Mouse (Mus musculus) hindbrain, embryonic 15.5 days (tissue): ENCODE results near the gene Prkcg. TPM values are rescaled to one million over a fixed set of nuclear protein-coding genes. Genes with fewer than 3 reads are reported as not detected.

Experiments
- ATAC-seq: fragments of 200-750 bp; cut with Nextera tagmentation; 2 replicates; pipeline ENCODE4 v1.8.0; 2017; ENCODE audit warnings: low read depth, moderate number of reproducible peaks, moderate TSS enrichment; ENCODE audit not compliant: low FRiP score
- H3K27ac ChIP-seq: fragments of 300-500 bp; sonication (generic); replicated peaks from 2 replicates; pipeline ENCODE4 v1.5.1; 2015; ENCODE audit warnings: mild to moderate bottlenecking, inconsistent platforms
- H3K27me3 ChIP-seq: fragments of 300-500 bp; sonication (generic); 2 replicates; pipeline ENCODE4 v1.6.1; 2015; ENCODE audit warnings: control low read depth, inconsistent platforms
- H3K36me3 ChIP-seq: fragments of 300-500 bp; sonication (generic); 2 replicates; pipeline ENCODE4 v1.6.1; 2015; ENCODE audit warnings: control low read depth, inconsistent platforms
- H3K4me1 ChIP-seq: fragments of 300-500 bp; sonication (generic); replicated peaks from 2 replicates; pipeline ENCODE4 v1.6.1; 2015; ENCODE audit warnings: control low read depth, inconsistent platforms
- H3K4me2 ChIP-seq: fragments of 300-500 bp; sonication (generic); 2 replicates; pipeline ENCODE4 v1.6.1; 2015; ENCODE audit warnings: moderate library complexity, mild to moderate bottlenecking, inconsistent platforms
- H3K4me3 ChIP-seq: fragments of 300-500 bp; sonication (generic); 2 replicates; pipeline ENCODE4 v1.5.1; 2015; ENCODE audit warnings: mild to moderate bottlenecking, inconsistent platforms
- H3K9ac ChIP-seq: fragments of 300-500 bp; sonication (generic); 2 replicates; pipeline ENCODE4 v1.6.1; 2015; ENCODE audit warnings: inconsistent platforms
- H3K9me3 ChIP-seq: fragments of 300-500 bp; sonication (generic); 2 replicates; pipeline ENCODE4 v1.6.1; 2016; ENCODE audit warnings: control low read depth, inconsistent platforms
- WGBS: fragments of 180-500 bp; shearing (Covaris S2); methylation state at CpG from one replicate; pipeline ENCODE4 v1.1.7; 2015; 5-methylcytosine and 5-hydroxymethylcytosine counted together
- polyA plus RNA-seq: library from polyadenylated mRNA; unstranded; fragments of >200 nt; fragmentation: Nextera tagmentation; extraction: Ambion mirVana; gene quantifications from 2 replicates; pipeline ENCODE4 v1.2.1, GENCODE M21; 2015

Gene Prkcg
- polyA plus RNA-seq, 1 experiment from 2014 or later = 2.1 TPM

GRCm38 (mm10) chr7:3347366-3348287 is 58.6 kb downstream of the Prkcg start:
- no peak for ATAC-seq
- Histone ChIP-seq H3K4me2 (no peak overlapping the region), H3K9ac (no peak overlapping the region), H3K4me1 (no peaks in the 10 kb centered on the region), H3K9me3 (no peaks in the 10 kb centered on the region), H3K36me3 (peaks cover 42% of the 10 kb centered on the region), H3K27me3 (no peaks in the 10 kb centered on the region), H3K27ac (no peak overlapping the region; the same call in 1 of the 2 replicates), H3K4me3 (no peak overlapping the region)
- 38% methylated on average over 20 of the region's 20 CpGs for WGBS

GRCm38 (mm10) chr7:3348326-3348725 is 59.3 kb downstream of the Prkcg start:
- no peak overlapping the region for H3K4me3 ChIP-seq
- 60% methylated on average over 5 of the region's 5 CpGs for WGBS
- H3K27ac ChIP-seq = no peak overlapping the region
- no peak overlapping the region for H3K4me2 ChIP-seq
- no peak for ATAC-seq
- no peaks in the 10 kb centered on the region for H3K4me1 ChIP-seq
- no peak overlapping the region for H3K9ac ChIP-seq
- H3K27me3 ChIP-seq = no peaks in the 10 kb centered on the region
- no peaks in the 10 kb centered on the region for H3K9me3 ChIP-seq
- peaks cover 42% of the 10 kb centered on the region for H3K36me3 ChIP-seq

- Histone ChIP-seq H3K9ac (no peak overlapping the region), H3K4me3 (no peak overlapping the region), H3K27me3 (no peaks in the 10 kb centered on the region), H3K27ac (no peak overlapping the region), H3K4me1 (no peaks in the 10 kb centered on the region), H3K36me3 (peaks cover 43% of the 10 kb centered on the region), H3K9me3 (no peaks in the 10 kb centered on the region), H3K4me2 (no peak overlapping the region)
- 94% methylated on average over 9 of the region's 9 CpGs for WGBS
- no peak for ATAC-seq
Observed at GRCm38 (mm10) chr7:3349775-3350174, 60.8 kb downstream of the Prkcg start.

DNA sequence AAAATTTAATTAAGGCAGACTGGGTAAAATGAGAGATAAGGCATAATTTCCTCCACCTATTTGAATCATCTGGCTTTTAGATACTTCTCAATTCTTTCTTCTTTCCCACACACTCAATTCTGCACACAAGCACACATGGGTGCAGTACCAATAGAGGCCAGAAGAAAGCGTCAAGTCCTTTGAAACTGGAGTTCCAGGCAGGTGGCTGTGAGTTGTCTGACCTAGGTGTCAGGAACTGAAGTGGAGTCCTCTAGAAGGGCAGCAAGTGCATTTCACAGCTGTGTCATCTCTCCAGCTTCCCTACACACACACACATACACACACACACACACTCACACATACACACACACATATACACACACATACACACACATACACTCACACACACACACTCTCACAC is 62.6 kb downstream of the Prkcg start:
- H3K27ac ChIP-seq = no peak overlapping the region
- no peaks in the 10 kb centered on the region for H3K4me1 ChIP-seq
- H3K27me3 ChIP-seq = no peaks in the 10 kb centered on the region
- no peak overlapping the region for H3K4me3 ChIP-seq
- 95% methylated on average over 1 of the region's 1 CpGs for WGBS
- ATAC-seq = no peak
- no peak overlapping the region for H3K9ac ChIP-seq
- no peak overlapping the region for H3K4me2 ChIP-seq
- peaks cover 38% of the 10 kb centered on the region for H3K36me3 ChIP-seq
- H3K9me3 ChIP-seq = no peaks in the 10 kb centered on the region

- WGBS = 87% methylated on average over 6 of the region's 6 CpGs
- Histone ChIP-seq H3K9ac (no peak overlapping the region), H3K27me3 (no peaks in the 10 kb centered on the region), H3K36me3 (peaks cover 40% of the 10 kb centered on the region), H3K9me3 (no peaks in the 10 kb centered on the region), H3K4me3 (no peak overlapping the region), H3K4me2 (no peak overlapping the region), H3K4me1 (no peaks in the 10 kb centered on the region), H3K27ac (no peak overlapping the region)
- ATAC-seq = no peak
Observed at GRCm38 (mm10) chr7:3354850-3355249, 65.9 kb downstream of the Prkcg start.

DNA sequence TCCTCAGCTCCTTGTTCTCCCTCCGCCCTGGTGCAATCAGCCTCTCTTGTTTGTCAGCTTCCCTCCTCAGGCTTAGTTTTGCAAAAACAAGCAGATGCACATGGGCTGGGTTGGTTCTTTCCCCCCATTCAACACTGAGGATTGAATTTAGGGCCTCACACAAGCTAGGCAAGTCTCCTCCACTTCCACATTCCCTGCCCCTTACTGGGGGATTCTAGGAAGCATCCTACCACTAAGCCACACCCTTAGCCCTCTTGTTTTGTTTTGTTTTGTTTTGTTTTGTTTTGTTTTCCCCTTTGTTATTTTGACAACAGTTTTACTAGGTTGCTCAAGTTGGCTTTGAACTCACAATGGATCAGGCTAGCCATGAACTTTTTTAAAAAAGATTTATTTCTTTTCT is 71.7 kb downstream of the Prkcg start:
- no peak for ATAC-seq
- Histone ChIP-seq H3K27me3 (no peaks in the 10 kb centered on the region), H3K4me1 (no peaks in the 10 kb centered on the region), H3K9ac (no peak overlapping the region), H3K9me3 (no peaks in the 10 kb centered on the region), H3K4me2 (no peak overlapping the region), H3K27ac (no peak overlapping the region), H3K4me3 (no peak overlapping the region), H3K36me3 (peaks cover 38% of the 10 kb centered on the region)
- WGBS = 82% methylated on average over 1 of the region's 1 CpGs

DNA sequence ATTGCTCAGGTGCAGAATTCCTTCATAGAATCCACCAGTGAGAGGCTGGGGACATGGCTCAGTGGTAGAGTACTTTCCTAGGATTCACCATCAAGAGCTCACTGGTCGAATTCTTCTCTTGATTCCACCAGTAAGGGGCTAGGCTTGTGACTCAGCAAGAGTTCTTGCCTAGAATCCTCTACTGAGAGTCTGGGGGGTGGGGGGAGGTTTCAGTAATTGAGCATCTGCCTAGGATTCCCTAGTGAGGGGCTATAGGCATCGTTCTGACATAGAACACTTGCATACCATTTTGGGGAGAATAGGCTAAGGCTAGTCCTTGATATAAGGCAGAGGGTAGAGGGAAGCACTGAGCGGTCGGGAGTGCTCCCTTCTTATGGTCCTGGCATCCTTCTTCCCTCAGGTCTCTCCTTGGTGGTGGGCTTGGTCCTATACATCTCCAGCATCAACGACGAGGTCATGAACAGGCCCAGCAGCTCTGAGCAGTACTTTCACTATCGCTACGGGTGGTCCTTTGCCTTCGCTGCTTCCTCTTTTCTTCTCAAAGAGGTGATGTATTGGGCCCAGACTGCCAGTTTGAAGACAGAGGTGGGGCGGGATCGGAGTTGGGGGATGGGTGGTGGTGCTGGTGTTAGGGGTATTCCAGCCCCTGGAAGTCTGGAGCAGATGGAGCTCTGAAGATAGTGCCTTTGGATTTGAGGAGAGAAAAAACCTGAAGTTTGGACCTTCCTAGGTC is 76.7 kb downstream of the Prkcg start:
- Histone ChIP-seq H3K27ac (no peak overlapping the region), H3K27me3 (0 out of 2 replicates have a peak, but pooled peaks cover 4% of the 10 kb centered on the region), H3K36me3 (peaks cover 17% of the 10 kb centered on the region), H3K9ac (no peak overlapping the region), H3K9me3 (no peaks in the 10 kb centered on the region), H3K4me2 (no peak overlapping the region), H3K4me3 (no peak overlapping the region), H3K4me1 (peaks cover 8% of the 10 kb centered on the region; the same call in 1 of the 2 replicates)
- ATAC-seq = no peak
- 41% methylated on average over 11 of the region's 11 CpGs for WGBS

DNA sequence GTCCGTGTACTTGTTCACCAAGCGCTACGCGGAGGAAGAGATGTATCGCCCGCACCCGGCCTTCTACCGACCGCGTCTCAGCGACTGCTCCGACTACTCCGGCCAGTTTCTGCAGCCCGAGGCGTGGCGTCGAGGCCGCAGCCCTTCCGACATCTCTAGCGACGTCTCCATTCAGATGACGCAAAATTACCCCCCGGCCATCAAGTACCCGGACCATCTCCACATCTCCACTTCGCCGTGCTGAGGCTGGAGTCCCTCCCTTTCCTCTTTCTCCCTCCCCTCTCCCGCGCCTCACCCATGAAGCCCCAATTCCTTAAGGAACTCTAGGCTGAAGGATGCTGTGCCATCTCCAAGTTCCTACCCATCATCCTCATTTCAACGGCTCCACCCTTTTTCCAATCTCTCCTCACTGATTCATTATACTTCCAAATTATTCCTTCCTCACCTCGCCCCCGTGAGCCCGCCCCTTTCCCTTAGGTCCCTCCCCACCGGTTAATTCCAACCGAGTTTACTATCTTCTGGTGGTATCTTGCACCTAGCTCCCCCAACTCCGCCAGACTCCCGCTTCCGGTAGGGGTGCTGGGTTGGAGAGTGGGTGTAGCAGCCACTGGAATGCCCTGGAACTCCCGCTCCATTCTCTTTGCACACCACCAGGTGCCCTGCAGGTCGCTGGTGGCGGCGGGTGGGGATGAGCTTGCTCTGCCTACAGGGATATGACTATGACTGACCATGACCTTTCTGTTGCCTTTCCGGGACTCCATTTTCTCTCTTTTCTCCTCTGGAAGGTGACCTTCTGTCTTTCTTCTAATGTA is 77.9 kb downstream of the Prkcg start:
- no peak for ATAC-seq
- Histone ChIP-seq H3K9ac (no peak overlapping the region), H3K27ac (no peak overlapping the region), H3K36me3 (peaks cover 11% of the 10 kb centered on the region), H3K4me1 (peaks cover 8% of the 10 kb centered on the region; the same call in 1 of the 2 replicates), H3K4me3 (no peak overlapping the region), H3K4me2 (peak overlapping the region; percentile 18), H3K9me3 (no peaks in the 10 kb centered on the region), H3K27me3 (0 out of 2 replicates have a peak, but pooled peaks cover 4% of the 10 kb centered on the region)
- WGBS = 21% methylated on average over 42 of the region's 42 CpGs

DNA sequence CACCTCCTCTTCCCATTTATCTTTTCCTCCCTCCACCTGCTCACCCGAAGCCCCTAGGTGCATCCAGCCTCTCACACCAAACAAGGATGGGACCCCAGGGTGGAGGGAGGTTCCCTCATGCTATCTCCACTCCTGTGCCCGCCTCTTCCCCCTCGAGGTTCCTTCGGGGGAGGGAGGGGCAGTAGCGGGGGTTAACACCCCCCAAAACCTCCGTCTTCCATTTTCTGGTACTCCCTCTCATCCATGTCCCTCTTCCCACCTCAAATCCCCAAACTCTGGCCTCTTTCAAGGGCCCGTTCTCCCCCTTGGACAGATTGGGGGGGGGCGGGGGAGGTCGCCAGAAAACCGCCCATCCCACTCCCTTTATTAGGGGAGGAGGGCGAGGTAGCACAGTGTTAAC is 78.6 kb downstream of the Prkcg start:
- H3K9ac ChIP-seq = no peak overlapping the region
- H3K4me2 ChIP-seq = peak overlapping the region; percentile 31
- no peak overlapping the region for H3K27ac ChIP-seq
- 14% methylated on average over 11 of the region's 11 CpGs for WGBS
- no peak for ATAC-seq
- 0 out of 2 replicates have a peak, but pooled peaks cover 4% of the 10 kb centered on the region for H3K27me3 ChIP-seq
- peaks cover 6% of the 10 kb centered on the region; the same call in 1 of the 2 replicates for H3K36me3 ChIP-seq
- no peak overlapping the region for H3K4me3 ChIP-seq
- peaks cover 8% of the 10 kb centered on the region; the same call in 1 of the 2 replicates for H3K4me1 ChIP-seq
- H3K9me3 ChIP-seq = no peaks in the 10 kb centered on the region

- Histone ChIP-seq H3K4me2 (no peak overlapping the region), H3K9me3 (no peaks in the 10 kb centered on the region), H3K27me3 (0 out of 2 replicates have a peak, but pooled peaks cover 4% of the 10 kb centered on the region), H3K4me1 (peaks cover 8% of the 10 kb centered on the region; the same call in 1 of the 2 replicates), H3K27ac (no peak overlapping the region), H3K36me3 (peaks cover 6% of the 10 kb centered on the region; the same call in 1 of the 2 replicates), H3K4me3 (no peak overlapping the region), H3K9ac (no peak overlapping the region)
- no peak for ATAC-seq
- 33% methylated on average over 12 of the region's 12 CpGs for WGBS
Observed at GRCm38 (mm10) chr7:3368311-3368710, 79.3 kb downstream of the Prkcg start.

DNA sequence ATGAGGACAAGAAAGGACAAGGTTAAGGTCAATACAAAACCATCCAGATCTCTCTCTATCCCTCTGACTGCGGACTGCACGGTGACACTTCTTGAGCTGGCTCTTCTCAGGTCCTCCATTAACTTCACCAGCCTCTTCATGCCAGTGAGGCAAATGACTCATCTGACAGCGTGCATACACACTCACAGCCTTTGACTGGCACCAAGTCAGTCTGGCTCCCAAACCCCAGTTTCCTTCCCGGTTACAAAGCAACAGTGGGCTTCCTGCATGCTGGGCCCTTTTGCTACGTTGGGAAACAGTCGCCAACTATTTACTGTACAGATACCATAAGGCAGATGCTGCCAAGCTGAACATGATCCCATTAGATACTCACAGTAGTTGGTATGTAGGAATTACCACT is 80.2 kb downstream of the Prkcg start:
- ATAC-seq = no peak
- Histone ChIP-seq H3K27ac (no peak overlapping the region), H3K9ac (no peak overlapping the region), H3K9me3 (no peaks in the 10 kb centered on the region), H3K4me2 (no peak overlapping the region), H3K36me3 (peaks cover 5% of the 10 kb centered on the region; the same call in 1 of the 2 replicates), H3K4me3 (no peak overlapping the region), H3K27me3 (0 out of 2 replicates have a peak, but pooled peaks cover 4% of the 10 kb centered on the region), H3K4me1 (peaks cover 8% of the 10 kb centered on the region; the same call in 1 of the 2 replicates)
- 72% methylated on average over 6 of the region's 6 CpGs for WGBS
